6 mouse cellular contexts compared by ENCODE assay signal in the genomic region with DNA sequence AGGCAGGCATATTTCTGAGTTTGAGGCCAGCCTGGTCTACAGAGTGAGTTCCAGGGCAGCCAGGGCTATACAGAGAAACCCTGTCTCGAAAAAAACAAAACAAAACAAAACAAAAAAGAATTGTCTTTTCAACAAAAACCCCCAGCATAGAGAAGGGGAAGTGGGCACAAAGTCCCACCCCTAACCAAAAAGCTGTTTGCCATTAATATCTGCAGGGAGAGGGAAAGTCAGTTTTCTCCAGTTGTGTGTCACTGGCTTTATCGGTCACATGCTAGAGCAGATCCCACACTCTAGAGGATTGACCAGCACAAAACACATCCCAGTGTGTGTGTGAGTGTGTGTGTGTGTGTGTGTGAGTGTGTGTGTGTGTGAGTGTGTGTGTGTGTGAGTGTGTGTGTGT. TPM values are rescaled to one million over a fixed set of nuclear protein-coding genes. Genes with fewer than 3 reads are reported as not detected.
A peak's percentile ranks its signal among the peaks of the same experiment; 100 is the strongest.
DNase-seq lines count a peak whose midpoint lies in the region; ATAC-seq and TF ChIP-seq lines count a peak whose summit lies in the region.
"Not testable (repeated sequence)": the region's sequence is repeated elsewhere in the genome, so short reads cannot be mapped to it uniquely, and the experiment has no call there.

No protein-coding gene starts in this region.

- not testable (repeated sequence) for H3K27me3 ChIP-seq in splenic B cell, adult 2 months (ENCODE audit: control insufficient read depth, insufficient read depth, low read length, poor library complexity, severe bottlenecking)

- H3K79me2 ChIP-seq in macrophage (ENCODE audit: inconsistent target), result not testable (repeated sequence)

- H3K4me3 ChIP-seq in bone marrow macrophage, adult 2 months (ENCODE audit: insufficient read depth, low read length); macrophage (ENCODE audit: inconsistent target): not testable (repeated sequence)

- TF ChIP-seq POLR2A in bone marrow macrophage, adult 2 months (IDR thresholded peaks at IDR 0.05; ENCODE audit: borderline replicate concordance, low read depth, low read length), result not testable (repeated sequence)

- TF ChIP-seq CTCF in bone marrow macrophage, adult 2 months (IDR thresholded peaks at IDR 0.05; ENCODE audit: low read depth, low read length), result not testable (repeated sequence)

- peaks cover 26% of the 10 kb centered on the region for H3K4me1 ChIP-seq in bone marrow macrophage, adult 2 months (ENCODE audit: control insufficient read depth, insufficient read depth, low read length)

- H3K27ac ChIP-seq in bone marrow macrophage, adult 2 months (ENCODE audit: insufficient read depth, low read depth, low read length), result peak overlapping the region; percentile 88
- peak overlapping the region; percentile 28; the same call in 1 of the 2 replicates for H3K27ac ChIP-seq in macrophage

- peak; percentile 40 to 51 for DNase-seq in B cell, adult 2 months
- DNase-seq in splenic B cell, adult 2 months (ENCODE audit: low read depth, low spot score), result peak; percentile 59

- ATAC-seq in granulocyte monocyte progenitor cell, adult 5-6 weeks (replicated peaks; ENCODE audit: poor library complexity, severe bottlenecking), result peak; percentile 54
- peak; percentile 60 for ATAC-seq in megakaryocyte progenitor cell, adult 5-6 weeks (replicated peaks; ENCODE audit: poor library complexity)

- 11% methylated on average over 2 of the region's 2 CpGs for WGBS in macrophage (ENCODE audit: missing documents)

- not testable (repeated sequence) for H3K36me3 ChIP-seq in macrophage (ENCODE audit: inconsistent target); splenic B cell, adult 2 months (ENCODE audit: control insufficient read depth, insufficient read depth, low read length, poor library complexity, severe bottlenecking)

RNA-seq across cellular contexts. Expression of gene Copb1, which starts 59.7 kb away (rescaled TPM):
- 82.0 and 91.4 TPM in 2 replicates for polyA plus RNA-seq in bone marrow macrophage, adult 2 months (2012; ENCODE audit: insufficient read depth, insufficient read length, missing spikeins)
- total RNA-seq in granulocyte monocyte progenitor cell, adult 5-6 weeks (2014; fragmentation: Nextera tagmentation), result 79.8 and 118 TPM in 2 replicates
- 66.0 and 82.7 TPM in 2 replicates for total RNA-seq in granulocyte monocyte progenitor cell, adult 5-6 weeks (2017)
- total RNA-seq in macrophage (2018; cell fraction: chromatin; rRNA removed), result 10 to 100 TPM; 41.7 to 69.9 (median 60.1) TPM
- 100 to 1,000 TPM in 11 of 26 experiments, 10 to 100 TPM in 15; 78.3 to 112 (median 97.5) TPM for total RNA-seq in macrophage (2018; cell fraction: cytosol; rRNA removed)
- 10 to 100 TPM; 46.3 to 92.5 (median 72.1) TPM for total RNA-seq in macrophage (2018; cell fraction: nucleus; rRNA removed)
- polyA plus RNA-seq in macrophage (2018), result 90.4 to 109 TPM (median 90.6 TPM) in 3 replicates
- total RNA-seq in megakaryocyte progenitor cell, adult 5-6 weeks (2015), result 159 and 184 TPM in 2 replicates
- 81.4 and 82.4 TPM in 2 replicates for total RNA-seq in megakaryocyte progenitor cell, adult 5-6 weeks (2017)
